Mouse (Mus musculus) lung, postnatal 14 days (tissue): Measurements from ENCODE around the gene Ptafr.
"Not testable (repeated sequence)": the region's sequence is repeated elsewhere in the genome, so short reads cannot be mapped to it uniquely, and the experiment has no call there.

Experiments used
- DNase-seq: peaks from one replicate; pipeline ENCODE4 v3.0.0; 2021

The Ptafr gene

GRCm38 (mm10) chr4:132563965-132564364, at the start of gene Ptafr:
Gene Ptafr, plus strand, starts transcription at chr4:132564067.
- DNase-seq = peak; percentile 42

DNA sequence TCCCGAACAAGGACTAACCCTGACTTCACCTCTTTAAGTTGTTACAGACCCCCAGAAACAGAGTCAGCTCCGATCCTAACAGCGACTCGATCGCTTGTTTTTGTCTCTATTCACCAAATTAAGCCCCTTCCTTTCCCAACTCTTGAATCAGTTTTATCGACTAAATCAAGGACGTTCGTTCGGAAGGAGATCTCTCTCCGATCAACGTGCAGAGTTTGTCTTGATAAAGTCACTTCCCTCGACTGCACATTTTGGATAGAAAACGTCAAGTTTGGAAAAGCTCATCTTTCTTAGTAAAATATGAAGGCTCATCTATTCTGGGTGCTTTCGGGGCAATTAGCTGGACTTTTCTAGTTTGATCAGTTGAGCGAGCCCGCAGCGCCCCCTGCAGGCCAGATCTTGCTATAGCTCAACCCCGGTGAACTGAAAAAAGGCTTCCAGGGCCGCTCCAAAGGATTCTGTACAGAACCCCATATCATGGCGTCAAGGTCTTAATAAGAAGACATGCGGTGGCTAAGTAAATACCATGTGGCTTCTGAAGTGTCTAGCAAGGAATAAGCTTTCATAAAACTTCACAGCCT, 49.2 kb upstream of the Ptafr start:
- DNase-seq = peak; percentile 91

DNA sequence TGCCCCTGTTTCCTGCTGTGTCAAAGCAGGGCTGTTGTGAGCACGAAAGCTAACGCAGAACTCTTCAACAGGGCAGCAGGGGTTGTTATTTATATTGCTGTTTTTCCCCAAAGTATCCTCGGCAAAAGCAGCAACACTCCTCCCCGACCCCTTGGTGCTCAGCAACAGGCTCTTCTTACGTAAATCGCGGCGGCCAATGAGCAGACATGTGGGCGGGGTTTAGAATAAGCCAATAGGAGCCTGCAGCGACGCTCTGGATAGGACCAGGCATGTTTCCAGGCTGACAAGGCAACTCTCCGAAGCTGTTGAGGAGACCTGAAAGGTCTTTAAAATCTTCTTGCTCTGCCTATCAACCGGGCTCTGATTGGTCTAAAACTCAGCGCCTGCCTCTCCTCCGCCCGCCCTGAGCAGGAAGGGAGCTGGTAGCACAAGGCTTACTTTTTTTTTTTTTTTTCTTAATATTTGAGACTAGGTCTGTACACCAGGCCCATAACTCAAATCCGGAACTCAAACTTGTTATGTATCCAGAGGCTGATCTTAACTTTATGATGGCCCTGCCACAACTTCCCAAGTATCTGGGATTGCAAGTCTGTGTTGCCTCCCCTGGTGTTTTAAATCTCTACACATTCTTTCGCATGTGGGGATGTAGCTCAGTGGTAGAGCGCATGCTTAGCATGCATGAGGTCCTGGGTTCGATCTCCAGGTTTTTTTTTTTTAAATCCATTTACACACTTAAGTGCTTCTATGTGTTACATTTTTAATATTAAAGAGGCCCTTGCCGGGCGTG, 48.3 kb upstream of the Ptafr start:
- peak; percentile 92 for DNase-seq

DNA sequence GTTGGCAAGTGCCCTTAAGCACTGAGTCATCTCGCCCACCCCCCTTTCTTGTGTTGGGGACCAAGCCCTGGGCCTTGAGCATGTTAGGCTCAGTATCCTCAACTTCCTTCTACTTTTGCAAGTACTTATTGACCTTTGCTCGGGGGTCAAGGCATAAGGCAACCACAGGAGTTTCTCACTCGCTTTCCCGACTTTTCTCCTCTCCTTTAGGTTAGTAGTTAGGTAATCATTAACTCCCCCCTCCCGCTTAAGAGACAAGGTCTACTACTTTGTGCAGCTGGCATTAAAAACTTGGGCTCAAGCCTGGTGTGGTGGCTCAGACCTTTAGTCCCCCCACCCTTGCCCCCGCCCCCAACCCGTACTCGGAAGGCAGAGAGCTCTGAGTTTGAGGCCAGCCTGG, 45.8 kb upstream of the Ptafr start:
- DNase-seq = no peak

DNA sequence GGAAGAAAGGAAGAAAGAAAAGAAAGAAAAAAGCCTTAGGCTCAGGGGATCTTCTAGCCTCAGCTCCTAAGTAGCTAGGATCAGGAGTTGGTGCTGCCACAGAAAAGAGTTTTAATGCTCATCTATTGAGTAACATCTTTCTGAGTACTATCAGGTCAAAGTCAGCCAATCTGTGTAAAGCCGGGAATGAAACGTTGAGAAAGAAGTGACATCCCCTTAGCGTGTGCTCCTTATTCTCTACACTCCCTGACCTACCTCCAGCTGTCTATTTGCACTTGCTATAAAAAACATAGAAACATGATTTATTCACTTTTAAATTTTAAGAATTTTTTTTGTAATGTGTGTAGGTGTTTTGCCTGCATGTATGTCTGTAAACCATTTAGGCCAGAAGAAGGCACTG, 44.7 kb upstream of the Ptafr start:
- no peak for DNase-seq

- no peak for DNase-seq
Observed at GRCm38 (mm10) chr4:132524321-132524741, 39.5 kb upstream of the Ptafr start.

GRCm38 (mm10) chr4:132524808-132525207, 39.1 kb upstream of the Ptafr start:
- no peak for DNase-seq

GRCm38 (mm10) chr4:132526678-132527077, 37.2 kb upstream of the Ptafr start:
- DNase-seq = no peak

DNA sequence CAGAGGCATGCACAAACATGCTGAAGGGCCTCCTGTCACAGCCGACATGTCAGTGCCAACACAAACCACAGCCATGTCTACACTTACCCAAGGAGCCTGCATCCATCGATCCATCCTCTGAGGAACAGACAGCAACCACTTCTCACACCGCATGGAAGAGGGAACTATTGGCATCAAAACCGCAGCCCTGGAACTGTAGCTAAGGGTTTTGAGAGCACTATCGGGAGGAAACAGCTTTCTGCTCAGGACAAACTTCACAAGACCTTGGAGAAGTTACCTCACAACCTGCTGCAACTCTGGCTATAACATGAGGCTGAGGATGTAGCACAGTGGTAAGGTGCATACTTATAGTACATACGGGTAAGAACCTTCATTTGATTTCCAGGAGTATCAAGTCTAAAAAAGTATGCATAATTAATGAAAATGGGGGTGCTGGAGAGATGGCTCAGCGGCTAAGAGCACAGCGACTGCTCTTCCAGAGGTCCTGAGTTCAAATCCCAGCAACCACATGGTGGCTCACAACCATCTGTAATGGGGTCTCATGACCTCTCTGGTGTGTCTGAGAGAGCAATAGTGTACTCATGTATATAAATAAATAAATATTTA, 35.8 kb upstream of the Ptafr start:
- DNase-seq = no peak

GRCm38 (mm10) chr4:132529344-132529743, 34.5 kb upstream of the Ptafr start:
- no peak for DNase-seq

DNA sequence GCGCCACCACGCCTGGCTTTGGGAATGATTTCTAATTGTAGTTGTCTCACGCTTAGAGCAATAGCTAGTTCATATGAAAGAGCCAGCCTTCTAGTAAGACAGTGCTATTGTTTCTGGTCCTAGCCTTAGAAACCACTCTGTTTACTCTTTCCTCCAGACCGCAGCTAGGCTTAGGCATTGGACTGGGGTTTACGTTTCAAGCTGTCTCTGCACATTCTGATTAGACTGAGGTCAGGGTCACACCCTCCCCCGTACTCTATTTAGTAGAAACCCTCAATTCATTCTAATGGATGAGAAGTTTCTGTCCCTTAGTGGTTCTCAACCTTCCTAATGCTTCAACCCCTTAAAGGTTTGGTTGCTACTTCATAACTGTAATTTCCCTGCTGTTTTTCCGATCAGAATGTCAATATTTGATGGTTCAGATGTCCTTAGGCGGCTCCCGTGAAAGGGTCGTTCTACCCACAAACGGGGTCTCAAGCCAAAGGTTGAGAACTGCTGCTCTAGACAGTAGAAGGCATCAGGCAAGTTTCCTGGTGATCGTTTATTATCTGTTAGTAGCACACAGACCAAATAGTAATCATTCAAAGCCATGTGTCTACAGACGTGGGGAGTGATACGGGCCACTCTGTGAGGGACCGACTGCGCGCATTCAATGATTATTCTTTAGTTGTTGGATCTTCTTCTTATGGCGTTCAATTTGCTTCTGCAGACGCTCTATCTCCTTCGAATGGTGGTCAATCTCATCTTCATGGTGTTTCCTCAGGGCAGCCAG, 33.6 kb upstream of the Ptafr start:
- DNase-seq = no peak

GRCm38 (mm10) chr4:132532496-132532895, 31.4 kb upstream of the Ptafr start:
- DNase-seq = no peak

DNA sequence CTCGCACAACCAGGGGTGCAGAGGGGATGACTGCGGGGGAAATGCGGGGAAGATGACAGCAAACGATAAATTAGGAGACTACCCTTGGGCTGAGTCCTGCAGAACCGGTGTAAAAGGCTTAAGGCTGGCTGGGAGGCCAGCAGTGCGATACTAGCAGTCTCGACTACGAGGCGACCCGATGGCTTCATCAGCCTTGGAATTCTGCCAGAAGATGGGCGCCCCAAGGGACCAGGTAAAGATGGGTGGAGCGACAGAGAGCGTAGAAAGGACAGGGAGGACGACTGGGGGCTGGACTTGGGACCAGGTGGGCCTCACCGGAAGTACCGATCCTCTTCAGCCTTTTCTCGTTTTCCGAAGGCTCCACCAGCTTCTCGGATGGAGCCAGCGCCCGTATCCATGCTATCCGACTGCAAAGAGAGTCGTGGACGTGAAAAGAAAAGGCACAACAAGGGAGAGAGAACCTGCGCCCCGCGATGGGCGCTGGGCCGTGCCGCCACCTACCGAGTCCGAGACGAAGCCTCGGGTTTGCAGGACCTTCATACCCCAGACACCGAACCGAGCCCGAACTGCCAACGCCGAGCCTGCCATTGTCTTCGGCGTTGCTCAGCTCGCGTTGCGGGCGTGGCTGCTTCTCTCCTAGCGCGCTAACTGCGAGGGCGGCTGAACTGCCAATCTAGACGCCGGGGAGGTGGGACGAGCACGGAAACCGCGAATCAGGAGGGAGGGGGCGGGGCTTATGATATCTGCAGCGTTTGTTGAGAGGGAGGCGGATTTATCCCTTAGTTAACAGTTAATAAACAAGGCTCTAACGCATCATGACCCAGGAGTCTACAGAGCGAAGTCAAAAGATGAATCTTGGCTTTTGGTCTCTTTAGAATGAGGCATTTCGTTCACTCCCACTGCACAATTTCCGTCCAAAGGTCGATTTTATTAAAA, 30.6 kb upstream of the Ptafr start, which contains the start of gene Atpif1:
Gene Atpif1 (minus strand): TSS at position 679 of the 936 bp plus-strand sequence.
- peak; percentile 91 for DNase-seq

GRCm38 (mm10) chr4:132535406-132536121, 28.3 kb upstream of the Ptafr start, which contains the start of gene Dnajc8:
Gene Dnajc8, plus strand, starts transcription at chr4:132535550.
- peak; percentile 97 for DNase-seq

DNA sequence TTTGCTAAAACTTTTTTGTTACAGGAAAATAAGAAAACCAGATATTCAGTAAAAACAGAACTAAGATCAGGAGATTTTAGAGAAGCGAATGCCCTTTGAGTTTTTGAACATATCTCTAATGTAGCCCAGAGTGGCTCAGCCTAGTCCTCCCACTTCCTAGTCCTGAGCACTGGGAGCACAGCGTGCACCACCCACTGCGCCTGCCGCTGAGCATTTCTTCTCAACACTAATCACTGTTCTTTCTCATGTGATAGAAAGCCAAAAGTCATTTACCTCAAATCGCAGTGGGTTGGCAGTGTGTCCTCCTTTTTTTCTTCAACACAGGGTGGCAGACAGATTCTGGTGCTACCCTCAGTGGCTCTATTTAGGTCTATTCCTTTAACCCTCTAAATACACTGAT, 24.4 kb upstream of the Ptafr start:
- DNase-seq = no peak

GRCm38 (mm10) chr4:132541413-132541812, 22.5 kb upstream of the Ptafr start:
- DNase-seq = no peak

DNA sequence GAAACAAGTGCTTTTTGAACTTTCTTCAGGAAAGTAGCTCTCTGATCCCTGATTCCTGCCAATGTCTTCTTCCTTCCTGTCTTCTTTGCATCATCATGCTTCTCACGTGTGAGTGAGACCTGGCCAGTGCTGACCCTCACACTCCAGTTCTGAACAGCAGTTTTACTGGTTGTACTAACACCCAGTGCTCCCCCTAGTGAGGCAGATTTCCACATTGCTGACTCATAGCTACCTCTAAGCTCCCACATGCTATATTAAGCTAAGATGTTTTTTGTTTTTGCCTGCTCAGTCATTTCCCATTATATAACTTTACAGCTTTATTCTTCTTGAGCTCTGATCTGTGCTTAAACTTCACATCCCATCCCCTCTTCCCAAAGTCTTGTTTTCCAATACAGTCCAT, 21.1 kb upstream of the Ptafr start:
- no peak for DNase-seq

GRCm38 (mm10) chr4:132545851-132546250, 18.0 kb upstream of the Ptafr start:
- peak; percentile 84 for DNase-seq

GRCm38 (mm10) chr4:132554221-132554620, 9.6 kb upstream of the Ptafr start:
- peak; percentile 42 for DNase-seq

GRCm38 (mm10) chr4:132554653-132555052, 9.2 kb upstream of the Ptafr start:
- peak; percentile 14 for DNase-seq

- not testable (repeated sequence) for DNase-seq
Observed at GRCm38 (mm10) chr4:132555550-132555949, 8.3 kb upstream of the Ptafr start.
